Mouse (Mus musculus): ENCODE results near the gene Rdh13.
"Not testable (repeated sequence)": the region's sequence is repeated elsewhere in the genome, so short reads cannot be mapped to it uniquely, and the experiment has no call there.

The Rdh13 gene

GRCm38 (mm10) chr7:4431548-4431947, 13.9 kb downstream of the Rdh13 start:
- DNase-seq, result peak; percentile 48

DNA sequence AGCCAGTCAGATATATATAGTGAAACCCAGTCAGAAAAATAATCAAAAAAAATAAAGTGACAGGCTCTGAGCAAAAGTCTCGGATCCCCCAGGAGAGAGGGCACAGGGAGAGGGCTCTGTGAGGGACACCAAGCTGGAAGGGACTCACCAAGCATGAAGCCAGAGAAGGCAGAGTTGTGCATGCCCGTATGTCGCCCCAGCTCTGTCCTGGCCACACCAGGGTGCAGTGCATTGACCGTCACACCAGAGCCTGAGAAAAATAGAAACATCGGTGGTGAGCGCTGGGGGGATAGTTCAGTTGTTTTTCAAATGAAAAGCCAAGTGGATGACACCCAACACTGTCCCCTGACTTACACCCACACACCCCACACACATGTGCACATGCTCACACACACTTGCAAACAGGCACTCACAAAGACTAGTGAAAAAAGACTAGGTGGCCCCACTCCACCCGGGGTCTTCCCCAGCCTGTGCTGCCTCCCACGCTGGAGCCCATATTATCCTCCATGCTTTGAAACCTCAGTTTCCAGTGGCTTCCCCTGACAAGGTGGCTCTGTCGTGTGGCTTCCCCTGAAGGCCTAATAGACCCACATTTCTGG, 15.1 kb downstream of the Rdh13 start:
- DNase-seq, result no peak

- peak; percentile 95 for DNase-seq
Measured at GRCm38 (mm10) chr7:4427161-4427912, 18.1 kb downstream of the Rdh13 start.

- DNase-seq, result no peak
Measured at GRCm38 (mm10) chr7:4420230-4420629, 25.2 kb downstream of the Rdh13 start.

- DNase-seq, result no peak
Measured at GRCm38 (mm10) chr7:4419681-4420080, 25.8 kb downstream of the Rdh13 start.

DNA sequence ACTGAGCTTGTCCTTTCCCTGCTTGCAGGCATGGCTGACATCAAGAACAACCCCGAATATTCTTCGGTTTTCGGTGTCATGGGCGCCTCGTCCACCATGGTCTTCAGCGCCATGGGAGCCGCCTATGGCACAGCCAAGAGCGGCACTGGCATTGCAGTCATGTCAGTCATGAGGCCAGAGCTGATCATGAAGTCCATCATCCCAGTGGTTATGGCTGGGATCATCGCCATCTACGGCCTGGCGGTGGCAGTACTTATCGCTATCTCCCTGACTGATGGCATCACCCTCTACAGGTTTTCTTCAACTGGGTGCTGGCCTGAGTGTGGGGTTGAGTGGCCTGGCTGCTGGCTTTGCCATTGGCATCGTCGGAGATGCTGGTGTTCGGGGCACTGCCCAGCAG, 33.0 kb downstream of the Rdh13 start:
- not testable (repeated sequence) for DNase-seq

- no peak for DNase-seq
Measured at GRCm38 (mm10) chr7:4397730-4398129, 47.7 kb downstream of the Rdh13 start, which contains the start of gene Gp6. Gene Gp6 (minus strand): TSS chr7:4397744.

Measured in layer of hippocampus, adult 9-11 months (tissue).